Mouse (Mus musculus) forebrain, embryonic 11.5 days (tissue): ENCODE data around the gene Timm22. TPM values are rescaled to one million over a fixed set of nuclear protein-coding genes. Genes with fewer than 3 reads are reported as not detected.

Experiments used
- ATAC-seq: fragments of 200-750 bp; cut with Nextera tagmentation; replicated peaks from 2 replicates; pipeline ENCODE4 v1.8.0; 2017; ENCODE audit warnings: moderate TSS enrichment; ENCODE audit not compliant: low FRiP score
- DNase-seq: peaks from one replicate; pipeline ENCODE4 v3.0.0-alpha.2; 2017; ENCODE audit warnings: low spot score
- H3K27ac ChIP-seq: fragments of 300-500 bp; sonication (generic); 2 replicates; pipeline ENCODE4 v1.5.1; 2014; ENCODE audit warnings: low read depth, low read length
- H3K27me3 ChIP-seq: fragments of 300-500 bp; sonication (generic); 2 replicates; pipeline ENCODE4 v1.6.1; 2014; ENCODE audit warnings: mild to moderate bottlenecking, low read length, mixed read lengths; ENCODE audit not compliant: control insufficient read depth, insufficient read depth
- H3K36me3 ChIP-seq: fragments of 300-500 bp; sonication (generic); 2 replicates; pipeline ENCODE4 v1.6.1; 2014; ENCODE audit warnings: mild to moderate bottlenecking, low read length, moderate library complexity, mixed read lengths; ENCODE audit not compliant: control insufficient read depth, insufficient read depth
- H3K4me1 ChIP-seq: fragments of 300-500 bp; sonication (generic); replicated peaks from 2 replicates; pipeline ENCODE4 v1.6.1; 2014; ENCODE audit warnings: low read length, mixed read lengths; ENCODE audit not compliant: control insufficient read depth, insufficient read depth
- H3K4me2 ChIP-seq: fragments of 300-500 bp; sonication (generic); 2 replicates; pipeline ENCODE4 v1.6.1; 2014; ENCODE audit warnings: low read depth, mild to moderate bottlenecking, low read length, moderate library complexity, mixed read lengths; ENCODE audit not compliant: severe bottlenecking
- H3K4me3 ChIP-seq: fragments of 300-500 bp; sonication (generic); 2 replicates; pipeline ENCODE4 v1.5.1; 2014; ENCODE audit warnings: low read depth, low read length
- H3K9ac ChIP-seq: fragments of 300-500 bp; sonication (generic); 2 replicates; pipeline ENCODE4 v1.6.1; 2014; ENCODE audit warnings: low read length
- H3K9me3 ChIP-seq: fragments of 300-500 bp; sonication (generic); 2 replicates; pipeline ENCODE4 v1.6.1; 2016; ENCODE audit warnings: low read length, mixed read lengths; ENCODE audit not compliant: control insufficient read depth
- WGBS: fragments of 180-500 bp; shearing (Covaris S2); extraction: QIAGEN DNeasy Blood & Tissue Kit; methylation state at CpG from one replicate; pipeline ENCODE4 v1.1.7; 2014; 5-methylcytosine and 5-hydroxymethylcytosine counted together
- polyA plus RNA-seq: library from polyadenylated mRNA; unstranded; fragments of >200 nt; fragmentation: Nextera tagmentation; extraction: Ambion mirVana; gene quantifications from 2 replicates; pipeline ENCODE4 v1.2.1, GENCODE M21; 2014

Timm22 gene
- polyA plus RNA-seq, 1 experiment from 2014 or later = 109 TPM

DNA sequence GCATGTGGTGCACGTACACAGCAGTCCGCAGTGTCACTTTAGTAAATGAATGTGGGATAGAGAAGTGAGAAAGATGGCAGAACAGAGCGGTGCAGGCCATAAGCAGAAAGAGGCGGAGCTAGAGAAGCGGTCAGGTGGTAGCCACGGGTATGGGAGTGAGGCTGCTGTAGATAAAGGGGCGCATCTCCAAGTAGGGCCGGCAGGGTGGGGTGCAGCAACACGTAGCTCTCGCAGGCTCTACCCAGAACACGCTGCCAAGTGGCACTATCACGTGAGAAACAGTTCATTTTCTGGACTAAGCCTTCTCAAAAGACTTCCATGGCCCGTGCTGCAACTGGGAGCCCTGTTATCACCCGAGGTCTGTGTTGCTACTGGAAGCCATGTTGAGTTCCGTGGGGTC, 40.0 kb upstream of the Timm22 start:
- H3K4me1 ChIP-seq = peaks cover 8% of the 10 kb centered on the region
- no peaks in the 10 kb centered on the region; the same call in 1 of the 2 replicates for H3K36me3 ChIP-seq
- ATAC-seq (no peak), DNase-seq (no peak)
- H3K4me3 ChIP-seq = no peak overlapping the region
- WGBS = 90% methylated on average over 15 of the region's 15 CpGs
- no peak overlapping the region for H3K4me2 ChIP-seq
- no peaks in the 10 kb centered on the region for H3K9me3 ChIP-seq
- H3K9ac ChIP-seq = no peak overlapping the region
- no peak overlapping the region for H3K27ac ChIP-seq
- no peaks in the 10 kb centered on the region for H3K27me3 ChIP-seq

DNA sequence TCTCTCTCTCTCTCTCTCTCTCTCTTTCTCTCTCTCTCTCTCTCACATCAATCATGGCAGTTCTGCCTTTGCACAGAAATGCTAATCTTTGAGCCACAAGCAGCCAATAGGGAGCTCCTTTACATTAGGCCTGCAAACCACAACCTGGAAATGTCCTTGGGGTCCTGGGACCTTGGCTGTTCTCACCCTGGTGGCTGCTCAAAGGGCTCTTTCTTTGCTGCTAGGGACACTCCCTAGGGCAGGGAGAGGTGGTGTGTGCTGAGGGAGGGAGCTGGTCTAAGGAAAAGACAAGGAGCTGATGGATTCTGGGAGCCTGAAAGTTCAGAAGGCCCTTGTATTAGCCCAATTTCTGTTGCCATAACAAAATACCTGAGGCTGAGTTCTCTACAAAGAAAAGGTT, 36.3 kb upstream of the Timm22 start:
- Histone ChIP-seq H3K36me3 (no peaks in the 10 kb centered on the region; the same call in 1 of the 2 replicates), H3K9me3 (no peaks in the 10 kb centered on the region), H3K9ac (no peak overlapping the region), H3K4me1 (peaks cover 6% of the 10 kb centered on the region; the same call in 1 of the 2 replicates), H3K4me2 (no peak overlapping the region), H3K27ac (no peak overlapping the region), H3K4me3 (no peak overlapping the region), H3K27me3 (no peaks in the 10 kb centered on the region)
- ATAC-seq = no peak
- DNase-seq = no peak

DNA sequence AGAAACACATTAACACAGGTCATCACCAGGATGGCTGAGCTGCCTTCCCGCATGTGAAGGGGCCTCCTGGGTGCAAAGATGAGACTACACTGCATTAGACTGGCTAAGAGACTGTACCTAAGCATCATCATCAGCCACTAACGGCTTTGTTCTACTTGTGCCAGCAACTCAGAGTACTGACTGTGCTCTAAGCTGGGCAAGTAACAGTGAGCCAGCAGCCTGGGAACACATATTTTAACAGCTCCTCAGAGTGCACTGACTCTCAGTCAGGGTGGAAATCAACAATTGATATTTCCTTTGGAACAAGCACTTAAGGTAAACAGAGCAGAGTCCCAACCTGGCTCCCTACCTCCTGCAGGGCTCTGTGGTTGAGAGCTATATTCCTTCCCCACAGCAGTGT, 34.6 kb upstream of the Timm22 start:
- H3K4me1 ChIP-seq = peaks cover 6% of the 10 kb centered on the region; the same call in 1 of the 2 replicates
- 82% methylated on average over 2 of the region's 2 CpGs for WGBS

DNA sequence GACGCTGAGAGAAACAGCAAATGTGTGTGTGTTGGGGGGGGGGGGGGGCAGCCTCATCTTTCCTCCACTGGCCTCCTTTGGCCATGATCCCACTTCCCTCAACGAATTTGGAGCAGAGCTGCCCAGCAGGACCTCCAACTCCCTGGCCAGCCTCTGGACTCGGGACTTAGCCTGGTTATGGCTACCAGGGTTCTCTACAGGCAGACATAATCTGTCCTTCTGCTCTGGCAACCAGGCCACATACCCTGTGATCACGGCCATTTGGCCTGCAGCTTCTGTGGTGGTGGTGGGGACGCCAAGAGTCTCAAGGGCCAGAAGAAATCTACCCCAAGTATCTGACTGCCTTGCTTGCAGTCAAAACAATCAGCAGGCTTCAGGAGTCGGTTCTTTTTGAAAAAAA, 34.2 kb upstream of the Timm22 start:
- Histone ChIP-seq H3K36me3 (no peaks in the 10 kb centered on the region; the same call in 1 of the 2 replicates), H3K9ac (no peak overlapping the region), H3K4me3 (no peak overlapping the region), H3K4me2 (no peak overlapping the region), H3K27ac (no peak overlapping the region), H3K27me3 (no peaks in the 10 kb centered on the region), H3K9me3 (no peaks in the 10 kb centered on the region), H3K4me1 (peaks cover 6% of the 10 kb centered on the region; the same call in 1 of the 2 replicates)
- ATAC-seq = no peak
- WGBS = 57% methylated on average over 6 of the region's 6 CpGs
- DNase-seq = no peak

More for the DNA sequence above, 34.6 kb upstream of the Timm22 start:
- ATAC-seq = no peak
- Histone ChIP-seq H3K9ac (no peak overlapping the region), H3K4me3 (no peak overlapping the region), H3K4me2 (no peak overlapping the region), H3K9me3 (no peaks in the 10 kb centered on the region), H3K27ac (no peak overlapping the region), H3K36me3 (no peaks in the 10 kb centered on the region; the same call in 1 of the 2 replicates), H3K27me3 (no peaks in the 10 kb centered on the region)
- no peak for DNase-seq

DNA sequence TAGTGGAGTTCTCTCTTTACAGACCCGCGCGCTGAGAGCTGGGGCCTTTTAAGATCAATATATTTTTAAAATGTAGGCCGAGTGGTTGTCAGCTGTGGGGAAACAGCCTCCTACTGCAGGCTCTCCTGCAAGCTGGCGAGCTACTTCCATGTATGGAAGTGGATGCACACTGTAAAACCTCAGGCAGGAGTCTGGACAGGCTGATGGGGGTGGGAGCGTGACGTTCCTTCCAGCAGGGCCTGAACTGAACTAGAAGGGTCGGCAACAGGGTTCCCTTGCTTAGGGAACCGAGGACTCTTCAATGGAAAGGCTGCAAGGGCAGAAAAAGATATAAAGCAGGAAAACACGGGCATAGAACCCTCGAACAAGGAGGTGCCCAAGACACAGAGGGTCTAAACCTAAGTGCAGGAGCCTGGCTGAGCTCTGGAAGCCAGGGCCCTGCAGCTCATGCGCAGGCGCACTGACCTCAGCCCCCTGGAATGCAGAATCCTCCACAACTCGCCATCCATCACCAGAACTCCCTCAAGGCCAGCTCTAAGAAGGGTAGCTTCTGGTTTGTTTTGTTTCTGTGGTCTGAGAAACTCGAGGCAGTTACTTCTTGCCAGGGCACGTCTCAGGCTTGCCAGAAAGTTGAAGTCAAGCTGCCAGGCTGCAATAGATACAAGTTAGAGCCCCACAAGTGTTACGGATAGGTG, 32.1 kb upstream of the Timm22 start:
- Histone ChIP-seq H3K27me3 (no peaks in the 10 kb centered on the region), H3K4me2 (no peak overlapping the region), H3K27ac (peak overlapping the region; percentile 20; the same call in 1 of the 2 replicates), H3K4me1 (peaks cover 6% of the 10 kb centered on the region; the same call in 1 of the 2 replicates), H3K9ac (no peak overlapping the region), H3K4me3 (no peak overlapping the region), H3K36me3 (no peaks in the 10 kb centered on the region), H3K9me3 (no peaks in the 10 kb centered on the region)
- no peak for DNase-seq
- ATAC-seq = no peak
- WGBS = 74% methylated on average over 17 of the region's 17 CpGs

DNA sequence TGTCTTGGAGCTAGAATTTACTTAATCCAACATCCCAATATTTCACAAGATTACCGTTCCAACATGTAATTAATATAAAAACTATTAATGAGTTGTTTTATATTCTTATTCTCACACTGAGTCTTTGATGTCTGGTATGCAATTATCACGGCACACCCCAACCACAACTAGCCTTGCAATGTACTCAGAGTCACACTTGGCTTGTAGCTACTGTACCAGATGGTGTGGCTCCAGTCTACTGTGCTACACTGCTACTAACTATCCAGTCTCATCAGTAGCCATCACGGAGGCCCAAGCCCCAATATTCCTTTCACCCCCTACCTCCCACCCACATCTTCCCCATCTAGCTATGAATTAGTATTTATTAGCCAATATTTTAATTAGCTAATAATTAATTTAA, 30.3 kb upstream of the Timm22 start:
- no peaks in the 10 kb centered on the region for H3K27me3 ChIP-seq
- no peak overlapping the region for H3K4me3 ChIP-seq
- H3K4me2 ChIP-seq = no peak overlapping the region
- peak; percentile 16 for DNase-seq
- H3K27ac ChIP-seq = no peak overlapping the region
- H3K9me3 ChIP-seq = no peaks in the 10 kb centered on the region
- no peak for ATAC-seq
- H3K4me1 ChIP-seq = peaks cover 14% of the 10 kb centered on the region; the same call in 1 of the 2 replicates
- 90% methylated on average over 3 of the region's 3 CpGs for WGBS
- no peaks in the 10 kb centered on the region for H3K36me3 ChIP-seq
- no peak overlapping the region for H3K9ac ChIP-seq

DNA sequence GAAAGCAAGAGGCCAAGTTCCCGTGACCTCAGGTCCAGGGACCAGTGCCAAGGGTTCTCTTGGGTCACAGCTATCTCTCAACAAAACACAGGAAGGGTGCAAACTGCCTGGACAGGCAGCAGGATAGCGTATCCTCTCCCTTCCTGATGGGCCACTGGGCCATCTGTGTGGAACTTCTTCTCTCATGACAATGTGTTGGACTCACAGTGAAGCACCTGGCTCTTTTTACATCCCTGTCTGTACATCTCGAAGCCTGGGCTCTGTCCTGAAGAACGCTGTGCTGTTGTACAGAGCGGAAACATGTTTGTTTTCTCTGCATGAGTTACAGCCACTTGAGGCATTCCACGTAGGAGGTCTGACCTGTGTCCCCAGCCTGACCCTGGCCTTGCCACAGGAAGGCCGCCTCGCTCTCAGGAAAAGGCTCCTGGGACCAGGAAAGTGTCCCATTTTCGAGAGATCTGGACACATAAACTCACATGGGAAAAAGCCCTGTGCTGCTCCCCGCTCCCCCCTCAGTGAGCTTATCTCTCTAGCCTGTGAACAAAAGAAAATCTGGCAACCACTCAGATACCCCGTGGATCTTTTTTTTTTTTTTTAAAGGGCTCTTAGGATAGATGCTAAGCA, 26.7 kb upstream of the Timm22 start:
- H3K27ac ChIP-seq = no peak overlapping the region
- no peak overlapping the region for H3K4me3 ChIP-seq
- 43% methylated on average over 11 of the region's 11 CpGs for WGBS

DNA sequence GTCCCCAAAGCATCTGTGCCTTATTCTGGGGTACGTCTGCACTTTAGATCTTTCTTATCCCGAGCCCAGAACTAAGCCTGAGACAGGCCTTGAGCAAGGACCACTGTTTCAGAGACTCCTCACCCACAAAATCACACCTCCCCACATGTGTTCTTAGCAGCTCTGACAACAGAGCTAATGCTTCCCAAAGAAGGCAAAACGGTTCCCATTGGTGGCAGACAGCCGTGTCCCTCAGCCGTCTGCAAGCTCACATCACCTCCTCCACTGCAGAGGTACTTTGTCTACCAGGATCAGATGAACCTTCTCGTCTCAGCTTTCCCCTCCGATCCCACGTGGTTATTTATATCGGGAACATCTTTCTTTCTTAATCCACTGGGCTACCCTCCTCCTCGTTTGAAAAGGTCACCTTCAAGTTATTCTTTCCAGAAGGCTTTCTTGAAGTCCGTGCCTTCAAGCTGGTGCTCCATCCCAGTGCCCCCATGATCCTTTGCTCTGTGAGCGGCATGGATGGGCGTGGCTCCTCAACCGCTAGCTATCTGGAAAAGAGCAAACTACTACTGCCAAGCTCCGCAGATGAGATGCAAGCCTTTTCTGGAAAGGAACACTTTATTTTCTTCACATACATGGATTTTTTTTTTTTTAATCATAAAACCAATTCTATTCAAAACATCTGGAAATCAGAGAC, 25.4 kb upstream of the Timm22 start:
- 83% methylated on average over 15 of the region's 15 CpGs for WGBS
- ATAC-seq = no peak

More for the DNA sequence above, 26.7 kb upstream of the Timm22 start:
- Histone ChIP-seq H3K4me2 (no peak overlapping the region), H3K36me3 (no peaks in the 10 kb centered on the region), H3K27me3 (no peaks in the 10 kb centered on the region), H3K9me3 (no peaks in the 10 kb centered on the region; the same call in 1 of the 2 replicates), H3K4me1 (peaks cover 26% of the 10 kb centered on the region), H3K9ac (0 out of 2 replicates have a peak overlapping the region, but pooled peaks have one; percentile 5)
- ATAC-seq (no peak), DNase-seq (peak; percentile 43)

More for the DNA sequence above, 25.4 kb upstream of the Timm22 start:
- no peak overlapping the region for H3K4me2 ChIP-seq
- no peaks in the 10 kb centered on the region for H3K27me3 ChIP-seq
- no peak overlapping the region for H3K4me3 ChIP-seq
- H3K36me3 ChIP-seq = no peaks in the 10 kb centered on the region
- H3K27ac ChIP-seq = no peak overlapping the region
- H3K9ac ChIP-seq = no peak overlapping the region
- no peaks in the 10 kb centered on the region; the same call in 1 of the 2 replicates for H3K9me3 ChIP-seq
- DNase-seq = no peak
- peaks cover 35% of the 10 kb centered on the region for H3K4me1 ChIP-seq
